Mouse (Mus musculus) A20 (cell line): ENCODE data around the gene Krt18.
A peak's percentile ranks its signal among the peaks of the same experiment; 100 is the strongest.

Experiments used
- DNase-seq: peaks from one replicate; pipeline ENCODE4 v3.0.0-alpha.2; 2011; ENCODE audit warnings: low read depth, low spot score

Krt18 gene

DNA sequence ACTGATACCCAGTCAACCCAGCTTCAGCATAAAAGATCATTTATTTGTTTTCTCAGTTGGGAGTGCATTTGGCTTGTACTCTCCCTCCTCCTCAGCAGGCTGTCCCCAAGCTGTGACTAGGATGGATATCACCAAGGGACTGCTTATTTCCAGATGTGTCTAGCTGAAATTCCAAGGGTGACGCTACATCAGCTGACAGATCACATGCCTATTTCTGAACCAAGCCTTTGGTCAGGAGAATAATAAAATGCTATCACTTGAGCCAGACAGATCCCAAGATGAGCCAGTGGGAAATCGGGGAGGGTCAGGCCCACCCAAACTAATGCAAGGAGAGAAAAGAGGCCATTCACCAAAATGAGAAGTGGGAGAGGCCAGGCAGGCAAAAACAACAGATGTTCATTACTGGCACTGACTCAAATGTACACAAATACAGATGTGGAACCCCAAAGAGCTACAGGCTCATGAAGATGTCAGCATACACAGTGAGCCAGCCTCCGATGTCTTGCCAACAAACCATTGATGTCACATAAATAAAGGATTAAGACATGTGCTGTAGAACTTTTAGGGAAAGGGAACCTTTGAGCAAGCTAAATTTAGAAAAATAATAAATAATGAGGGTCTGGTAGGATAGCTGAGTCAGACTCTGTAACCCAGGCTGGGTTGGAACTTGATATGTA is 17.3 kb upstream of the Krt18 start:
- DNase-seq = peak; percentile 71

- DNase-seq = peak; percentile 89
These were observed 15.7 kb upstream of the Krt18 start for GRCm38 (mm10) chr15:102012260-102012765.

GRCm38 (mm10) chr15:102013651-102014050 is 14.3 kb upstream of the Krt18 start:
- DNase-seq = peak; percentile 20

- no peak for DNase-seq
These were observed 13.1 kb upstream of the Krt18 start for GRCm38 (mm10) chr15:102014848-102015247.

DNA sequence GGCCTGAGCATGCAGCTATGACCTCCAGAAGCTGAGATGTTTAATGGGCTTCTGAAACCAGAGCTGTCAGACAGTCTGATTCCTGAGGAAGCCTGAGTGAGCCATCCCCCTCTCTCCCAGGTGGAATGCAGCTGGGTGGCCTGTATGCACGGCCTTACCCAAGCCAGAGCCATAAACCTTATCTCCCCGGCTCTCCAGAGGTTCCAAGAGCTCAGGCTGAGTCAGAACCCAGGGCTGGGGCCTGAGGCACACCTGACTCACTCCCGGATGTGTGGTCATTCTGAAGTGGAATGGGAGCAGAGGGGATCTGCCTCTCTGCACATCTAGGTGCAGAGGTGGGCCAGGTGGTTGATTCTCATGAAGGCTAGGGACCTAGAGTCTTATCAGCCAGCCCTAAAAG is 11.9 kb upstream of the Krt18 start:
- no peak for DNase-seq

DNA sequence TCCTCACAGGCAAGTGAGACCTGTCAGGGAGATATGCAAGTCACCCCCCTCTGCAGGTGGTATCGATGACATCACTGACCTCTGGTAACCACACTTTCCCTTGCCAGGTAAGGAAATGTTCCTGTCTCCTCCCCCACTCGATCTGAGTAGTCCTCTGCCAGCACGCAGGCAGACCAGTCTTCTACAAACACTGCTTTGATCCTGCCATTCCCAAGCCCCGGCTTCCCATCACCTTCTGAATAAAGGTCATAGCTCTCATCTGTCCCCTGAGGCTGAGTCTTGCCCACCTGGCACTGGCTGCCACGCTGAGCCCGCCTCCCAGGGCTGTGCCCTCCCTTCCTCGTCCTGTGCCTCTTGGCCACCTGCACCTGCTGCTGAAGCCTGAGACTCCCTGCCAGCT is 11.2 kb upstream of the Krt18 start:
- DNase-seq = peak; percentile 80

DNA sequence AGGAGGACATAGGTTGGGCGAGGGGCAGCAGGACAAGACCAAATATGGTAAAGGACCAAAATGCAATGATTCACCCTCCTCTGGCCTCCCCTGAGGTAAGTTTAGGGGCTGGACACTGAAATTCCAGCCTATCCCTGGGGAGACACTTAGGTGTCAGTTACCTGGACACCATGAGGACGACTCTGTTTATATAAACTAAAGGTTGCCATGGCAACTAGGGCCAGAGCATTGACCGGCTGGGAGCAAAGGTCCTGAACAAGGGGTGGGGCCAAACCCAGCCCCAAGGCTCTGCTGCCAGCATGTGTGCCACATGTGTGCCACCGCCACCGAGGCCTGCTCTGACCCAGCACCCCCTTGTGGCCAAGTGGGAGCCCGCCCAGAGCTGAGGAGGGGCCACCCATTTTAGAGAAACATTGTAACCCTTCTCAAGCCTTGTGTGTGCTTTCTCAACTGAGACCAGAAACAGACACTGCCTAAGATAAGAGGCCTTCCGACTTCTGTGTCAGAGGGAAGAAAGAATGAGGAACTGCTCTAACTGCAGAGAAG is 10.0 kb upstream of the Krt18 start:
- peak; percentile 87 for DNase-seq

GRCm38 (mm10) chr15:102022481-102022880 is 5.5 kb upstream of the Krt18 start:
- peak; percentile 75 for DNase-seq

DNA sequence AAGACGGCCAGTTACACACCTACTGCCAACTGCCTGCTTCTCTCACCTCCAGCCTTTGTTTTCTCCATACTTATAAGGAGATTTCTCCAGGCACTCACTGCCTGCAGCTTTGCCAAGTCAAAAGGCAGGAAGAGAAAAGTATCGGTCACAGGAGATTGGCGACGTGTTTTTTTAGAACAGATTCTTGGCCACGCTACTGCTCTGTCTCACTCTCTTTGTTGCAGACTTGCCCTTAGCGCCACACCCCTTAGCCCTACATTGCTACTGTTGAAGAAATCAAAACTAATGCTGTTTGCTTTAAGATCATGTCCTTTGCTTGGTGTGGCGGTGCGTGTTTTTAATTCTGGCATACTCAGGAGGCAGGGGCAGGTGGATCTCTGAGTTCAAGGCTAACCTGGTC is 4.1 kb upstream of the Krt18 start:
- DNase-seq = no peak

DNA sequence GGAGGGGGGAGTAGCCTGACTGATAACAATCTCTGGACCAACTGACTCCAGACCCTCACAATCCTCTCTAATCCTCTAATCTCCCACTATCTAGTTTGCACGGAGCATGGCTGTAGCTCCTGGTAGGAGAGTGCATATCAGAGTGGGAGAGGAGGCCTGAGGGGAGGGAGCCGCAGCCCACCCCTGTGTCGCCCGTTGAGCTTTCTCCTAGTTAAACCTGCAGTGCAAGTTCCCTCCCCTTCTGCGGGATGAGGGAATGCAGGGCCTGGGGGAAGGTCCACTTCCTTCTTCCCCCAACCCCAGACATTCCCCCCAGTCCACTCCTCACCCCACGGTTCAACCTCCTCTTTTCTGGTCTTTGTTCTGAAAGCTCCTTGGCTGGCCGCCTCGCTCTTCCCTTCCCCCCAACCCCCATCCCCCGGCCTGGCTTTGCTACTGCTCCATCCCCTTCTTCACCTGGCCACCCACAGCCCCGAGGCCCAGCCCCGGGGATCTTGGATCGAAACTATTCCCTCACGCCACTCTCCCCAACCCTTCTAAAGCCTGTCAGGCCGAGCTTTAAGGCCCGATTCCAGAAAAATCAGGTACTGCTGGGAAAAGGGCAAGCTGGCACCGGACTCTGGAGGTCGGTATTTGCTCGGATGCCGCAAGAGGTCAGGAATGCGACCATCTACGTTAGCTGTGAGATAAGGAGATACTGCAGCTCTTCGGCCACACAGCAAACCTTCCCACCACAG is 2.7 kb upstream of the Krt18 start:
- no peak for DNase-seq

DNA sequence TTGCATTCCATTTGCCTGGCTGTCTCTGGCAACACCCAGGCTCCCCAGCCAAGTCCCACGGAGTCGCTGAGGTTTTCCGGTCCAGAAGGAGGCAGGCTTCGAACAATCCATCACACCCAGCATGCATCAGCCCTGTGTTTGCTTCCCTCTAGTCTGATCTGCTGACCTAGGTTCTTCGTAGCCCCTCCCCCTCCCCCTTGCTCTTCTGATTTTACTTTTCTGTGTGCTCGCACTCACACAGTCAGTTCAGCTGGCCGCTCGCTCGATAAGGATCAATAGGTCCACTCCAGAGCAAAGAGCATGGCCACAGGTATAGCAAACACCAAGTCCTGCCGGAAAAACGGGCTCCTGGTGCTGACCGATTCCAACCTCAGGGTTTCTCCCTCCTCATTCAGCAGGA is 1.6 kb upstream of the Krt18 start:
- DNase-seq = no peak

- no peak for DNase-seq
These were observed 6.4 kb downstream of the Krt18 start for GRCm38 (mm10) chr15:102034121-102035053.

- no peak for DNase-seq
These were observed 12.3 kb downstream of the Krt18 start for GRCm38 (mm10) chr15:102040277-102040676.

GRCm38 (mm10) chr15:102041951-102042350 is 14.0 kb downstream of the Krt18 start:
- DNase-seq = no peak

- DNase-seq = no peak
These were observed 16.8 kb downstream of the Krt18 start for GRCm38 (mm10) chr15:102044745-102045144.

DNA sequence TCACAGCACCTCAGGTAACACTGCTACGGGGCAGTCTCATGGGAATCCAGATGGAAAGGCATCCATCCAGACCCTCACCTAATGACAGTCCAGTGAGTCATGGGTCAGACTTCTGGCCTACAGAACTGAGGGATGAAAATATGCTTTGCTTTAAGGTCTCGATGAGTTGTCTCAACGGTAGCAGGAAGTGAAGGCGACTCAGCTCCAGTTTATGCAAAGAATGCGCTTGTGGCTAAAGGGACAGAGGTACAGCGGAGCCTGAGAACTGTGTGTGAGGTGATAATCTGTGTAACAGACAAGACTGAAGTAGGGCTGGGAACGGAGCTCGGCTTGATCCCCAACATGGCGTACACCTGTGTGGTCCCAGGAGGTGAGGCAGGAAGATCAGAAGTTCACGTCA is 17.7 kb downstream of the Krt18 start:
- DNase-seq = no peak

DNA sequence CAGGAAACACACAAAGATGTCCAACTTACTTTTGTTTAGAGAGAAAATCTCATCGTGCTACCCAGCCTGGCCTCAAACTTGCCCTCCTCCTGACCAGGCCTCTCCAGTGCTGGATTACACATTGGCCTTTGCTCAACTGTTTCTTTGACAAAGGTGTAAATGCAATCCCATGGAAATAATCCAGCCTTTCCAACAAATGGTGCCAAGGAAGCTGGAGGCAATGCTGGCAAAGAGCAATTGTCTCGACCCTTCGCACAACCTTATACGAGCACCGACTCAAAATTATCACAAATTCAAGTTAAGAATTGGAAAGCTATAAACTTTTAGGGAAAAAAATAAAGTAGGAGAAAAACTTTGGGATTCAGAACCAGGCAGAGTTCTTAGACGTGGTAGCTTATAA is 20.0 kb downstream of the Krt18 start:
- DNase-seq = no peak

DNA sequence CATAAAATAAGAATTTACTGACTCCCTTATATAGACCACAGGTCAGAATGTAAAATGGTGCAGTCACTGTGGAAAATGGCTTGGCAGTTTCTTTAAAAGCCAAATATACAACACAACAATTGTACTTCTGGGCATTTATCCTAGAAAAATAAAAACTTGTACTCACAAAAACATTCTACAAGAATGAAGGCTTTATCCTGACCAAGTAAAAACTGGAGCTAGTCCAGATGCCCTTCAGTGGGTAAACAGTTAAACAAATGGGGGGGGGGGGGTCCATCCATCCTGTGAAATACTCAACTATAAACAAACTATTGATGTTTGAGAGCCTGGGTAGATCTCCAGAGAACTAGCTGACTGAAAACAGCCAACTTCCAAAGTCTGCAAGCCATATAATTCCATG is 21.9 kb downstream of the Krt18 start:
- no peak for DNase-seq

DNA sequence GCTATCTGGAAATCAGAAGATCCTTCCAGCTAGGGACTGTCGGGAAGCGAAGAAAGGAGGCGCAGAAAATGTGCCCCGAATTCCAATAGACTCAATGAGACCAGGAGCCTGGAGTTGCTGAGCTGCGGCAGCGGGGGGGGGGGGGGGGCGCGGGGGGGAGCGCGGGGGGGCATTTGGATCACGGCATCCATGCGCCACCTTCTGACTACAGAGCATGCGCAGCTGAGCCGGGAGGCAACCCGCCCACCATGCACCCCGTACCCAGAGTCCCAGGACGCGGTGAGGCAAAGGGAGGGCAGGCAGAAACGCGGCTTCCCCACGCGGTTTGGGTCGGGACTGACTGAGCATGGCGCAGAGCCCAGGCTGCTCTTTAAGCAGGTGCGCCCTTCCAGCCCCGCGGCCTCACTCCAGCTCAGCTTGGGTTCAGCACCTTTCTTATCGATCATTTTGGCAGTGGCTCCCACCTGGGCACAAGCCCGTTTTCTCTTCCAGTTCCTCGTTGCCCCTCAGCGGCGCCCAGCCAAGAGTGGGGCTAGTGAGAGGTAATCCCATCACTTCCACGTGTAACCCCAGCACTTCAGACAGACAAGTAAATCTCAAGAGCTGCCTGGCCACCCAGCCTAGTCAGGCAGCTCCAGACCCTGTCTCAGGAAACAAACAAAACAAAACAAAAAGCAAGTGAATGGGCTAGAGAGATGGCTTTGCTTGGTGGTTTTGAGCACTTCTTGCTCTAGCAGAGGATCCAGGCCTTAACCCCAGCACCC is 24.1 kb downstream of the Krt18 start:
- peak; percentile 21 for DNase-seq

GRCm38 (mm10) chr15:102056495-102057174 is 28.7 kb downstream of the Krt18 start:
- DNase-seq = no peak
